Mouse (Mus musculus) splenic B cell, adult 2 months (primary cell): ENCODE data around the gene Nrg3.

Experiments used
- DNase-seq: peaks from one replicate; pipeline ENCODE4 v3.0.0-alpha.2; 2011; ENCODE audit warnings: low read depth, low spot score
- H3K27me3 ChIP-seq: 2 replicates; pipeline ENCODE4 v1.6.1; 2012; ENCODE audit warnings: mild to moderate bottlenecking, low read length, moderate library complexity, mixed read lengths; ENCODE audit not compliant: control insufficient read depth, poor library complexity, insufficient read depth, severe bottlenecking
- H3K36me3 ChIP-seq: 2 replicates; pipeline ENCODE4 v1.6.1; 2012; ENCODE audit warnings: mild to moderate bottlenecking, low read length, moderate library complexity, mixed read lengths; ENCODE audit not compliant: control insufficient read depth, poor library complexity, insufficient read depth, severe bottlenecking

Gene Nrg3

DNA sequence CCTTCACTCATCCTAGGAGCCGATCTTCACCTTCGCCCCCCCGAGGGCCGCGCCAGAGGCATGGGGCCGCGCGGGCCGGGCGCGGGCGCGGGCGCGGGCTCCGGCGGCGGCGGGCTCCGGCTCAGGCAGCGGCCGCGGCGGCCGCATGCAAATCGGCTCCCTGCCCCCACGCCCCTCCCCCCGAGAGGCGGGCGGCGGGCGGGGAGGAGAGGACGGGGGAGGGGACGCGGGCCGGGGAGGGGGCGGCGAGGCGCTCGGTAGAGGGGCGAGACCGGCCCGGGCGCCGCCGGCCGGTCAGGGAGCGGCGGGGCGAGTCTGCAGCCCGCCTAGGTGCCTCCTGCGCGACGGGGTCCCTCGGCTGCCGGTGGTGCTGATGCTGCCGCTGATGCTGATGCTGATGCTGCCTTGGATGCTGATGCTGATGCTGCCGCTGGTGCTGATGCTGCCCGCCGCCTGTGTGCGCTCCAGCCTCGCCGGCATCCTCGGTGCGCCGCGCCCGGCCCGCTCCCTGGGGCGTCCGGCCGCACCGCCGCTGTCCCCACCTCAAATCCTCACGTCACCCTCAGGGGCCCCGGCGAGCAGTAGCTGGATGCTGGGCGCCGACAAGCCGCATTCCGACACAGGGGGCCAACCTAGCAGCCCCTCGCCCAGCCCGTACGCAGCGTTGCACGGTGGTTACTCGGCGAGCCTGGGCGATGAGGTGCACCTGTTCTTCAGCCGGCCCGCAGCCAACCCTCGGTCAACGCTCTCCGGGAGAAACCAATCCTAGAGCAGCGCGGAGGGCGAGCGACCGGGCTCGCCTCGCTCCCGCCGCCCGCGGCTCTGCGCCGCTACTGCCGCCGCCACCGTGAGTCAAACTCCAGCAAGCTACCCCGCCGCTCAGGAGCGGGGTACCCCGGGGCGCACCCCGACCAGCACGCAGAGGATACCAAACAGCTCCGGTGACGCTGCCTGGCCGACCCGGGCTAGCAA lies at the start of gene Nrg3:
Gene Nrg3, minus strand, starts transcription at position 299 of the 972 bp plus-strand sequence.
- Histone ChIP-seq H3K27me3 (no peaks in the 10 kb centered on the region), H3K36me3 (no peaks in the 10 kb centered on the region)
- no peak for DNase-seq

DNA sequence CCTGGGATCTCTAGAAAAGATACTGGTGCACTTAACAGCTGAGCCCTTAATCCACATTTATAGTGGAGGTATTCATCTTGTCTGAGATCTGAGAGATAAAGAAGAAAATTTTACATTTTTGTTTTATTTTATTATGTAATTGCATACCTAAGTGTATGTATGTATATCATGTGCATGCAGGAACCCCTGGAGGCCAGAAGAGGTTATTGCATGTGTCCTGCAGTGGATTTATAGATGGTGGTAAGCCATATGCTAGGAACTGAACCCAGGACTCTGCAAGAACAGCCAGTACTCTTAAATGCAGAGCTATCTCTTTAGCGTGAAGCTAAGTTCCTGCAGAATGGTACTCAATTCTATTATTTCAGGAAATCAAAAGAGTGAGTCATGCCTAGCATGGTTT lies 36.1 kb upstream of the Nrg3 start:
- Histone ChIP-seq H3K27me3 (no peaks in the 10 kb centered on the region), H3K36me3 (no peaks in the 10 kb centered on the region)
- no peak for DNase-seq

DNA sequence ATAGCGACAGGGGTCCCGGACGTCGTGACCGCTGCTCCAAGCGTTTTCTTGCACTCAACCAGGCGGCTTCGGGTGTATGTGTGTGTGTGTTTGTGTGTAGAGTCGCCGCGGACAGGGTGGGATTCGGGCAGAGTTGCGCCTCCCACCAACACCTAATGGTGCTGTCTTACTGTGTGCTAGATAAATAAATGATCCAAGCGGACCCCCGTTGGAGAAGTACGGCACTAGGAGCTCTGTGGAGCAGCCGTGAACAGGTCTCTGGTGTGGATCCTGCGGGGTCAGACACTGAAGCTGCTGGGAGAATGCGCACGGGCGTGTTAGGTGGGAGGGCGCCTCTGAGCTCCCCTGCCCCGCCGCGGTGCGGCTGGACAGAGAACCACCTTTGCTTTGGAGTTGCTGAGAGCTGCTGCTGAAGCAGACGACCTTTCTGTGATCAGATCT lies 903 bp upstream of the Nrg3 start:
- DNase-seq, result no peak
- no peaks in the 10 kb centered on the region for H3K36me3 ChIP-seq
- no peaks in the 10 kb centered on the region for H3K27me3 ChIP-seq

DNA sequence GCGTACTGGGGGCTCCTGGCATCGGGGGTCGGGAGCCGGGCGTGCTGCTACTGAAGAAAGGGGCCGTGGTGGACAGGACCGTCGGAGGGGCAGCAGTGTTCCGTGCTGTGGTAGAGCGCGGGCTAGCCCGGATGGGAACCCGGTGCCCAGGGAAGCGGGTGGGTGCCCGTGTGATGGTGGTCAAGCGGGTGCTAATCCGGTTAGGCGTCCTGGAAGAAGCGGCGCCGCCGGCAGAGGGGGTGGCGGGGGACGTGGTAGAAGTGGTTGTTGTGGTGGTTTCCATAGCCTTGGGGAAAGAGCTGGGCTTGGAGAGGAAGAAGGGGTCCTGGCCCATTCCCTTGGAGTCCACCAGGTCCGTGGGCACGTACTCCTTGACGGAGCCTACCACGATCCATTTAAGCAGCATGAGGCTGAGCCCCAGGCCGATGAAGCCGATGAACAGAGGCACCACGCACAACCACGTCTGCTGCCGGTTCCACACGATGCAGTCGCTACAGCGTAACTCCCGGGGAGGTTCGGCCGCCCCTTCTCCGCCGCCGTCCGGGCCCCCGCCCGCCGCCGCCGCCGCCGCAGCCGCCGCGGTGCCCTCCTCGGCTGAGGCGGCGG lies 639 bp downstream of the Nrg3 start:
- DNase-seq, result no peak
- H3K27me3 ChIP-seq, result no peaks in the 10 kb centered on the region

DNA sequence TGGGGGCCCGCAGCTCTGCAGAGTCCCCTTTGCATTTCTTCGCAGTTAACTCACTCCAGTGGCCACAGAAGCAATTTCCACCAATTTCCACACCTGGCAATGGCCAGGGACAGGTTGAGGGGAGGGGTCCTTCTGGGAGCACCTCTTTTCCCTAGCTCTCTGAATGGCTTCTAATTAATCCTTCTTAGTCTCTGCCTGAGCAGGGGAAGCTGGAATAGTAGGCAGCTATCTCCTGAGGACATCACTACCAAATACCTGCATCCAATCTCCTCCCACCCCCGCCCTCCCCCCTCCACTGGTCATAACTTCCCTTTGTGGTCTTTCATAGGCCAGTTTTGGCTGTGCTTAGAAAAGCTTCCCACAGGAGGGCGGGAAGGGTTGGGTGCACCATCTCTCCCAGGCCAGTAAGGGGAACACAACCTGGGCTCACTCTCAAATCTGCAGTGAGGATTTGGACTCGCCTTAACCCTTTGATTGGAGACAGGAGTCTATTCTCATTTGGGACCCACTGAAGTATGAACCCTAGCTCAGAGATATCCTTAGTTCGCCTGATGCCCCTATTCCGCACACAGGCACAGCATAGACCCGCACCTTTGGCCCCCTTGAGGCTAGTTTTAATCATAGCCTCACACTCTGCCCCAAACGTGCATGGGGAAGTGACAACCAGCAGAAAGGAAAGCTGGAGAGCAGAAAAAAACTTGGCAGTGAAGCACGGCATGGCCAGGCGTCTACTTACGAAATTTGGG lies 1.5 kb downstream of the Nrg3 start:
- DNase-seq, result no peak
- Histone ChIP-seq H3K27me3 (no peaks in the 10 kb centered on the region), H3K36me3 (no peaks in the 10 kb centered on the region)

More for the DNA sequence above, 639 bp downstream of the Nrg3 start:
- H3K36me3 ChIP-seq, result no peaks in the 10 kb centered on the region

DNA sequence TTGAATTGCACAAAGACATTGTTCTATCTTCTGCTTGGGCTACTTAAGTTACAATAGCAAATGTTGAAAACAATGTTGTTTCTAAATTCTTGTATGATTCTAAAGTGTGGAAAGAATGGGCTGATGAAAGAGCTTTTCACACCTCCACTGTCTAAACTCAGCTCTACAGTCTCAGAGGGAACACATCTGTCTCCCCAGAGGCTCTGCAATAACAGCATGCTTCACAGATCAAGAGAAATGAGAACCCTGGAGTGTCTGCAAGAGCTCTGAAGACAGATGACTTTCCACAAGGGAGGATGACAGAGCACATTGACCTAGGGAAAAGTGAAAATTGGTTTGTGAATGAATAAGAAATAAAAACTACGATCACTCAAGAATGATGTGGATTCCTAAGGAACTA lies 27.4 kb downstream of the Nrg3 start:
- no peak for DNase-seq
- H3K36me3 ChIP-seq, result no peaks in the 10 kb centered on the region
- H3K27me3 ChIP-seq, result no peaks in the 10 kb centered on the region

DNA sequence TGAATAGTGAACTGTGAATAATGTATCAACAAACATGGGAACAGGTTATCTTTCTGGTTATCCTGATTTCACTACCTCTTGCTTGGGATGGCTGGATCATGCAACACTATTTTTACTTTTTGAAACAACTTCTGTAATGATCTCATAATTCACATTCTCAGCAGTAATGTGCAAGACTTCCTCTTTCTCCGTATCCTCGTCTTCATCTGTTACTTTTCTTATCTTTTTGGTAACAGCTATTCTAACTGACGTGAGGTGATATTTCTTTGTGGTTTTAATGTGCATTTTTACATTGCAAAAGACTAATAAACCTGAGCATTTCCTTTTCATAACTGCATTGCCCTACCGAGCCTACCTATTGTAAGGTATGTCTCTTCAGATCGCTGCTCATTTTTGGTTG lies 44.4 kb downstream of the Nrg3 start:
- no peaks in the 10 kb centered on the region for H3K27me3 ChIP-seq
- H3K36me3 ChIP-seq, result no peaks in the 10 kb centered on the region
- no peak for DNase-seq

DNA sequence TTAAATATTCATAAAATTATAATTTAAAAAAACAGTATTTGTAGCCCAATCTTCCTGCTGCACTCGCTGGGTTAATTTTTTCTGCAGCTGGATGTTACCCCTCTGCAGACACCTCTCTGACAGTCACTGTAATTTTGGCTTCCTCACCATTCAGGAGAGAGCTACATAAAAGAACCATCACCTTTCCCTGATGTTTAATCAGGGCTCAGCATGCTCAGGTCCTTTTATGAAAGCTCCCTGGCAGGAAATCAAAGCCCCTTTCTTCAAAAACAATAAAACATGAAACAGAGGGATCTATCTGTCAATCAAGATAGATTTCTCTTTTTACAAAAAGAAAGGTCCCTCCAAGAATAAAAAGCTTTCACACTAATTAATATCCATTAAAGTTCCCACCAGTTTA lies 51.0 kb downstream of the Nrg3 start:
- no peaks in the 10 kb centered on the region for H3K36me3 ChIP-seq
- DNase-seq, result no peak
- H3K27me3 ChIP-seq, result no peaks in the 10 kb centered on the region

DNA sequence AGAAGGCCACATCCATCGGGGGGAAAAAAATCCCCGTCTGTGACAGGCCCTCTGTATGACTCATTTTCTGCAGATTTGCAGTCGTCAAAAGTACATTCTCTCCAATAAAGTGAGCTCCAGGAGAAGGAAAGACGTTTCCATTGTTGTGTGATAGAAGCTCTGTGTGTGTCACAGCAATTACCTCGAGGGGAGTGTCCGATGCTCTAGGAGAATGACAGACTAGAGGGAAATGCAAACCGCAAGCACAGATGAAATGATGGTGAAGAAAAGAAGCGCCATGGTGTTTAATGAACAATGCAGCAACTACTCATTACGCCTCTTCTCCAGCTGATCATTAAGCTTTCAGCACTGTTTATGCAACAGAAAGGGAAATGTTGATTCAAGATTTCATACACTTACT lies 59.6 kb downstream of the Nrg3 start:
- no peak for DNase-seq

DNA sequence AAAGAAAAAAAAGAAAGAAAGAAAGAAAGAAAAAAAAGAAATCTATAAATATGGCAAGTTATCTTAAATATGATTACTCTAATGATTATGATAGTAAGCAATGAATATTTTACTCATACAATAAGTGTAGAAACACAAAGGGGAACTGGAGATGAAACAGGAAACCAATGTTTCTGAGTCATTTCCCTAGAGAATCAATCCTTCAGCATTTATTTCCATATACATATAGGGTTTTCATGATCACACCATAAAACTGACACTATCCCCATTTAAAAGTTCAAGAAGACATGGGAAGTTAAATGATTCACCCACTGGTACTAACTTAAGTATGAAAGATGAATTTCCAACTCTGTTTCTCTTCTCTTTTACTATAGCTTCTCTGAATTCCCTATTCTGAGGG lies 86.0 kb downstream of the Nrg3 start:
- H3K36me3 ChIP-seq, result no peaks in the 10 kb centered on the region
- no peaks in the 10 kb centered on the region for H3K27me3 ChIP-seq
- DNase-seq, result no peak

More for the DNA sequence above, 59.6 kb downstream of the Nrg3 start:
- no peaks in the 10 kb centered on the region for H3K27me3 ChIP-seq
- no peaks in the 10 kb centered on the region for H3K36me3 ChIP-seq

DNA sequence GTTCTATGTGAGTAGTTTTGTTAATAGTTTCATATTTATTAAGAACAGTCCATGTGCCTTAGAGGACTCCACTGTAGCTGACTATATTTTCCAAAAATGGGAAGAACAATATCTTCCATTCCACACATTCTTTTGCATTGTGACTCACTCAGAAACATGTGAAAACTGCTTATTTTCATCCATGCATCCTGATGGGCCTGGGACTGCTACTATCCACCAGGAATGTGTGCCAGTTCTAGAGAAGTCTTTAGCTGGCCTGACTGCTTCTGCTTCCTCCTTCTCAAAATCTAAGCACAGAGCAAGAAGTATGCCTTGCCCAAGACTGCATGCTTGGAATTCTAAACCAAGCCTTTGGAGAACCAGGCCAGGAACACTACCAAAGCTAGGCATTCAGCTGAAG lies 91.6 kb downstream of the Nrg3 start:
- Histone ChIP-seq H3K27me3 (no peaks in the 10 kb centered on the region), H3K36me3 (no peaks in the 10 kb centered on the region)
- DNase-seq, result no peak

DNA sequence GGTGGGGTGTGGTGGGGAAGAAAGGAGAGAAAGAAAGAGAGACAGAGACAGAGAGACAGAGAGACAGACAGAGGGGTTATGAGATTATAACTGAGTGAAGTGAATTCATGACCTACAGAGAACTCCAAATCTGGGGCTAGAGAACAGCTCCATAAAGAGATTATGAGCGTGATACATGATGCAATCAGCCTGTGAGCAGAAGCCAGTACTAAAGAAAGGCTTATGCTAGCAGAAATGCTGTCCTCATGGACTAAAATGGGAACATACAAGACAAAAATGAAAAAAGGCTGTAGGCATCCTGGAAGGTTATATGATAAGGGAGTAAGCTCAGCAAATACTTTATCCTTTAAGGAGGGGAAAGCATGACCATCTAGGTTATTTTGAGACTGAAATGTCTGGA lies 99.7 kb downstream of the Nrg3 start:
- Histone ChIP-seq H3K27me3 (no peaks in the 10 kb centered on the region; the same call in 1 of the 2 replicates), H3K36me3 (no peaks in the 10 kb centered on the region)
- DNase-seq, result no peak

DNA sequence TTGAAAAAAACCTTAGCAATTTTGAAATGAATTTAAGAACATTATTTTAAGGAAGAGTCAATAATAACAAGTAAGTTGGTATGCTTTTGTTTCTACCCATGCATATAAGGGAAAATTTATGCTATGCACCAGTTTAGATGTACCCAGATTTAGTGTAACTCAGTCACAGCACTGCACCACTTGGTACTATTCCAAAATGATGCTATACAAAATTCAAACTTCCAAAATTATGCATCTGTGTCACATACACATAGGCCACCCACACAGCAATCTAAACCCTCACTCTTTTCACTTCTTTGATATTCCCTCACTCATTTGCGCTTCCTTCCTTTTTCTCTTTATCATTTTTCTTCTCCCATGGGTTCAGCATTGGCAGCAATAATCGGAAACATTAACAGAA lies 116.6 kb downstream of the Nrg3 start:
- Histone ChIP-seq H3K27me3 (no peaks in the 10 kb centered on the region), H3K36me3 (no peaks in the 10 kb centered on the region)
- no peak for DNase-seq

DNA sequence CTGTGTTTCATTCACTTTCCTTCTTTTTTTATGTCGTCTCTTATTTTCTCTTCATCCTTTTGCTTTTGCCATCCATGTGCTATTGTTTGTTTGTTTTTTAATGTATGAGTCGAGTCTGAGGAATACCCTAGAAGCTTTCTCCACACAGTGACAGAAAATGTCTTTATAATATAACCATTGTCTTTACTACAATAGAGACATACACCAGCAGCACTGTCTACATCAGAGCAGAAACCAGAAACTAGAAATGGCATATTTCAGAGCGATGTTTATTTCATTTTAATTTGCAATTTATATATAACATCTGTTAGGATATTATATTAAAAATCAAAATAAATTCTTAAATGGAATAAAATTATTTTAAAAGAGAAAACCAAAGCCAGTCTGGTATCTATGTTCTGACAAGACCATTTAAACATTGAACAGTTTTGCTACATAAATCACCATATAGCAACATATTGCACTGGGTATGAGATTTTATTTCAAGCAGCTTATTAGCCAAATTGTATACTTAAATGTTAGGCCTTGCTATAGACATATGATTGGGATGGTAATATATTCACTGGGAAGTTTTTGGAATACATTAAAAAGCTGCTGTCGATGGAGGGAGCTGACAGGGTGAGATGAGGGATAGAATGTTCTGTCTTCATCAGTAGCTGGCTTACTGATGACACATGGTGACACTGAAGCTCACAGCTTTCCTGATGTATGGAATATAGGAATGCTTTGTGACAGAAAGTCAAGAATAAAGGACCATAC lies 120.7 kb downstream of the Nrg3 start:
- H3K27me3 ChIP-seq, result no peaks in the 10 kb centered on the region

More for the DNA sequence above, 120.7 kb downstream of the Nrg3 start:
- DNase-seq, result no peak
- H3K36me3 ChIP-seq, result no peaks in the 10 kb centered on the region
